Mouse (Mus musculus) midbrain, embryonic 11.5 days (tissue): ENCODE results near the gene Csf1. TPM values are rescaled to one million over a fixed set of nuclear protein-coding genes. Genes with fewer than 3 reads are reported as not detected.

ENCODE experiments used
- ATAC-seq: fragments of 200-750 bp; cut with Nextera tagmentation; 2 replicates; pipeline ENCODE4 v1.8.0; 2017; ENCODE audit warnings: moderate TSS enrichment, moderate library complexity; ENCODE audit not compliant: low FRiP score
- DNase-seq: peaks from one replicate; pipeline ENCODE4 v3.0.0; 2015; ENCODE audit warnings: low spot score; ENCODE audit errors: missing footprints
- H3K27ac ChIP-seq: fragments of 300-500 bp; sonication (generic); 2 replicates; pipeline ENCODE4 v1.5.1; 2014; ENCODE audit warnings: low read depth, low read length
- H3K27me3 ChIP-seq: fragments of 300-500 bp; sonication (generic); 2 replicates; pipeline ENCODE4 v1.6.1; 2014; ENCODE audit warnings: mild to moderate bottlenecking, low read length, moderate library complexity, mixed read lengths; ENCODE audit not compliant: control insufficient read depth, insufficient read depth
- H3K36me3 ChIP-seq: fragments of 300-500 bp; sonication (generic); 2 replicates; pipeline ENCODE4 v1.6.1; 2014; ENCODE audit warnings: mild to moderate bottlenecking, low read length, moderate library complexity, mixed read lengths; ENCODE audit not compliant: control insufficient read depth, insufficient read depth
- H3K4me1 ChIP-seq: fragments of 300-500 bp; sonication (generic); 2 replicates; pipeline ENCODE4 v1.6.1; 2014; ENCODE audit warnings: low read length; ENCODE audit not compliant: control insufficient read depth, insufficient read depth
- H3K4me2 ChIP-seq: fragments of 300-500 bp; sonication (generic); 2 replicates; pipeline ENCODE4 v1.6.1; 2014; ENCODE audit warnings: mild to moderate bottlenecking, moderate library complexity
- H3K4me3 ChIP-seq: fragments of 300-500 bp; sonication (generic); 2 replicates; pipeline ENCODE4 v1.5.1; 2014; ENCODE audit warnings: low read depth, low read length
- H3K9ac ChIP-seq: fragments of 300-500 bp; sonication (generic); 2 replicates; pipeline ENCODE4 v1.6.1; 2014; ENCODE audit warnings: low read length
- H3K9me3 ChIP-seq: fragments of 300-500 bp; sonication (generic); 2 replicates; pipeline ENCODE4 v1.6.1; 2016; ENCODE audit warnings: low read length; ENCODE audit not compliant: control insufficient read depth
- WGBS: fragments of 180-500 bp; shearing (Covaris S2); extraction: QIAGEN DNeasy Blood & Tissue Kit; methylation state at CpG from one replicate; pipeline ENCODE4 v1.1.7; 2014; 5-methylcytosine and 5-hydroxymethylcytosine counted together
- polyA plus RNA-seq: library from polyadenylated mRNA; unstranded; fragments of >200 nt; fragmentation: Nextera tagmentation; extraction: Ambion mirVana; gene quantifications from 2 replicates; pipeline ENCODE4 v1.2.1, GENCODE M21; 2014

Csf1 gene
- polyA plus RNA-seq, 1 experiment from 2014 or later, result 5.7 TPM

DNA sequence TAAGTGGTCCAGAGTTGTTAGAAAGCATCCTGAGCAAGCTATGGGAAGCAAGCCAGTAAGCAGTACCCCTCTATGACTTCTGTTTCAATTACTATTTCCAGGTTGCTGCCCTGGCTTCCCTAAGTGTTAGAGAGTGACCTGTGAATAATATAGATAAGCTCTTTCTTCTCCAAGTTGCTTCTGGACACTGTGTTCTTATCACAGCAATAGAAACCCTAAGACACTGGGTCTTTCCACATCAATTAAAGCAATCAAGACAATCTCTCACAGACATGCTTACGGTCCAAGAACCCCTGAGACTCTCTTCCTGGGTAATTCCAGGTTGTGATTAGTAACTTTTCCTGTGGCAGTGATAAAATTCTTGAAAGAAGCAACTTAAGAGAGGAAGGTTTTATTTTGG lies 26.1 kb upstream of the Csf1 start:
- ATAC-seq (no peak), DNase-seq (peak; percentile 67)
- Histone ChIP-seq H3K27ac (no peak overlapping the region), H3K4me1 (peaks cover 13% of the 10 kb centered on the region), H3K4me2 (no peak overlapping the region), H3K27me3 (no peaks in the 10 kb centered on the region), H3K4me3 (no peak overlapping the region), H3K9me3 (no peaks in the 10 kb centered on the region), H3K36me3 (no peaks in the 10 kb centered on the region), H3K9ac (no peak overlapping the region)
- WGBS, result 88% methylated on average over 1 of the region's 1 CpGs

DNA sequence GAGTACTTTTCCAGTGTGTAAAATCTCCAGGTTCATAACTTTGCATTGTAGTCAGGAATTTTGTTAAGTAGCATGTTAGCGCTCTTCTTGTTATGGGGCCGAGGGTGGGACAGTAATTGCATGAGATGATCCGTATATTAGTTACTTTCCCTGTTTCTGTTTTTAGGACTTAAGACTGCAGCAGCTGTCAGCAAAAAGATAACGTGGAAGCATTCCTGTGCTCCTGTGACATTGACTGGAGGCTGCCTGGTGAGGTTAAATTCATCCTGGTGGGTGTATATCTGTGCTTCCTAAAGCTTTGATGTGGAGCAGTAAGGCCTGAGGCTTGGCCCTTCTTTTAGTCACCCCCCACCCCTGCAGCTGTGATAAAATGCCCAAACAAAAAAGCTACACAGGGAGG lies 25.3 kb upstream of the Csf1 start:
- Histone ChIP-seq H3K27ac (no peak overlapping the region), H3K4me1 (peaks cover 13% of the 10 kb centered on the region), H3K36me3 (no peaks in the 10 kb centered on the region), H3K27me3 (no peaks in the 10 kb centered on the region), H3K9ac (no peak overlapping the region), H3K4me3 (no peak overlapping the region), H3K9me3 (no peaks in the 10 kb centered on the region), H3K4me2 (no peak overlapping the region)
- ATAC-seq (no peak), DNase-seq (no peak)
- WGBS, result 83% methylated on average over 4 of the region's 4 CpGs

DNA sequence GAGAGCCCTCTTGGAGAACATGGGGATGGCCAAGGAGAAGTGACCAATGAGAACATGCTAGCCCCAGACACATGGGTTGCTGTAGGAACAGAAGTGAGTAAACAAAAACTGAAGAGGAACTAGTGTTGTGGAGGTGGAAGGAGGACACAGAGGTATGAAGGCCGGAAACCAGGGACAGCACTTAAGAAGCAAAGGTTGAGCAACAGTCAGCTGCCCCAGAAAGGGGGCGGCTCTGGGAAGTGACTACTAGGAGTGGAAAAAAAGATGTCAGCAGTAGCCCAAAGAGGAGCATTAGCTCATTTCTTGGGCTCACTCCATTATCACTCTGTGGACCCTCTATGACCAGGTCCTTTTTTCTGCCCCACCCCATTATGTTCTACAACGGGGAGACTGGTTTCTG lies 23.0 kb upstream of the Csf1 start:
- Histone ChIP-seq H3K36me3 (no peaks in the 10 kb centered on the region), H3K4me1 (peaks cover 13% of the 10 kb centered on the region), H3K27ac (no peak overlapping the region), H3K4me3 (no peak overlapping the region), H3K27me3 (no peaks in the 10 kb centered on the region), H3K9ac (no peak overlapping the region), H3K9me3 (no peaks in the 10 kb centered on the region), H3K4me2 (no peak overlapping the region)
- WGBS, result 96% methylated on average over 3 of the region's 3 CpGs
- DNase-seq (no peak), ATAC-seq (no peak)

DNA sequence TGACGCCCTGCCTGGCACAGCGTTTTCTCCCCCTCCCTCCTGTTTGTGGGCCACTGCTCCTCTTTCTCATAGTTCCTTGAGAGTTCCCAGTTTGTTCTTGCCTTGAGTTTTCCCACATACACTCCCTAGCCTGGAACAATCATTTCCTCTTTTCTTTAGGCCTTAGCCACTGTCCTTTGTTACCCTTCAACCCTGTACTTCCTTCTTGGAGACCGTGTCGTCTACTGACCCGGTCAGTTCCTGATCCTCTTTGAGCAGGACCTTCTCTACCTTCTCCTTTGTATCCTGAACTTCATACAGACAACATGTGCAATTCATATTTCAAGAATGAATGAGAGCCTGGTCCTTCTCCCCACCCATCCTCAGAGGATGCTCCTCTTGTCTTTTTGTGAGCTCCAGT lies 21.0 kb upstream of the Csf1 start:
- Histone ChIP-seq H3K27me3 (no peaks in the 10 kb centered on the region), H3K4me3 (no peak overlapping the region), H3K36me3 (no peaks in the 10 kb centered on the region), H3K9me3 (no peaks in the 10 kb centered on the region), H3K4me1 (no peaks in the 10 kb centered on the region), H3K9ac (no peak overlapping the region), H3K4me2 (no peak overlapping the region), H3K27ac (no peak overlapping the region)
- DNase-seq, result no peak
- 84% methylated on average over 5 of the region's 5 CpGs for WGBS
- ATAC-seq, result no peak

DNA sequence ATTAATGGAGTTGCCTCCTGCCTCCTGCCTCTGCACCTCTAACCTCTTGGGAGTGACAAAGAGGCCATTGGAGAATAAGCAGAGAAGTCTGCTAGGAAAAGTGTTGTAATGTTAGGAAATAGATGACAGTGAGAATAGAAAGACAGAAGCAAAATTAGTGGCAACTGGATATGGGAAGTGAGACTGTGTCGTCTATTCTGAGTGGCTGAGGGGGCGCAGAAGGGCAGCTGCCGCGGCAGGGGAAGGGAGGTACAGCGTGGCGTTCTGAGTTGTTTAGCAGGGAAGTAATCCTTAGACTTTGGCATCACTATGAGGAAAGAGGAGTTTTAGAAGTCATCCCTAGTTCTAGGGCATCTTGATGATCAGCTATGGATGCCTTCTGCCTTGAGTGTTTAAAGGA lies 17.7 kb upstream of the Csf1 start:
- whole genome bisulfite sequencing, result 89% methylated on average over 6 of the region's 6 CpGs
- Histone ChIP-seq H3K4me2 (no peak overlapping the region), H3K27me3 (no peaks in the 10 kb centered on the region), H3K4me3 (no peak overlapping the region), H3K4me1 (no peaks in the 10 kb centered on the region), H3K9ac (no peak overlapping the region), H3K9me3 (no peaks in the 10 kb centered on the region), H3K36me3 (no peaks in the 10 kb centered on the region), H3K27ac (no peak overlapping the region)
- DNase-seq (no peak), ATAC-seq (no peak)

DNA sequence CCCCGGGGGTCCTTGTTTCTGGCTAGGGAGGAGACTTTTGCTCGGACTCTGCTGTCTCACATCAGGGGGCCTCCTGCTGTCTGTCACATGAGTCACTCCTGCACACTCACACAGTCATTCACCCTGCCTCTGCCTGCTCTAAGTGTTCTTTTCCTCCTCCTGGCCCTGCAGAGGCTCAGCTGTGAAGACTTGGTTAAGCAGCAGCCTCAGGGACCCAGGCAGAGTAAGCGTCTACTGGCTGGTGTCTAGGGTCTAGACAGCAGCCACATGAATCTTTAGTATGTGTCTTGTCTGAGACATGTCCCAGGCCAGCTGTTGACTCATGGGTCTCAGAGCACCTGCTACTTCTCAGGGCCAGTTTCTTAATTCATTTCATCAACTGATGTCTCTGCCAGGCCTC lies 16.0 kb upstream of the Csf1 start:
- no peaks in the 10 kb centered on the region for H3K36me3 ChIP-seq
- H3K9me3 ChIP-seq, result no peaks in the 10 kb centered on the region
- DNase-seq (peak; percentile 77), ATAC-seq (no peak)
- H3K27ac ChIP-seq, result no peak overlapping the region
- 20% methylated on average over 3 of the region's 3 CpGs for WGBS
- H3K4me3 ChIP-seq, result no peak overlapping the region
- H3K9ac ChIP-seq, result no peak overlapping the region
- H3K27me3 ChIP-seq, result no peaks in the 10 kb centered on the region
- H3K4me2 ChIP-seq, result no peak overlapping the region
- no peaks in the 10 kb centered on the region for H3K4me1 ChIP-seq

DNA sequence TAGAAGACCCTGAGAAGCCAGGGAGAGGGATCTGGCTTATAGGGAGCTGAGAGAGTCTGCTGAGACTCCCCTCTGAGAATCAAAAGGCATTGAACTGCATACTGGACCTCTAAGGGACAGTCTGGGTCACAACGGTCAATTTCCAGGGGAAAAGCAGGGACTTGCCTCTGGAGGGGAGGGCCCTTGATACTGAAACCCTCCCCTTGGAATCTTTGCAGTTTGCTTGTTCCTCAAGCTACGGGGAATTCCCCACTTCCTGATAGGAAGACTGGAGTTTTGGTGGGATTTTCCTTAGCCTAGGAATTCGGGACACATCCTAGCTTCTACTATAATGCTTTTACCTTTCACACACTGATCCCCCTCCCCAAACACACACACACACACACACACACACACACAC lies 15.5 kb upstream of the Csf1 start:
- Histone ChIP-seq H3K9ac (no peak overlapping the region), H3K4me3 (no peak overlapping the region), H3K4me2 (no peak overlapping the region), H3K4me1 (no peaks in the 10 kb centered on the region), H3K27ac (no peak overlapping the region), H3K36me3 (no peaks in the 10 kb centered on the region), H3K9me3 (no peaks in the 10 kb centered on the region), H3K27me3 (no peaks in the 10 kb centered on the region)
- peak; percentile 80 for DNase-seq
- ATAC-seq, result no peak
- WGBS, result 44% methylated on average over 3 of the region's 3 CpGs

DNA sequence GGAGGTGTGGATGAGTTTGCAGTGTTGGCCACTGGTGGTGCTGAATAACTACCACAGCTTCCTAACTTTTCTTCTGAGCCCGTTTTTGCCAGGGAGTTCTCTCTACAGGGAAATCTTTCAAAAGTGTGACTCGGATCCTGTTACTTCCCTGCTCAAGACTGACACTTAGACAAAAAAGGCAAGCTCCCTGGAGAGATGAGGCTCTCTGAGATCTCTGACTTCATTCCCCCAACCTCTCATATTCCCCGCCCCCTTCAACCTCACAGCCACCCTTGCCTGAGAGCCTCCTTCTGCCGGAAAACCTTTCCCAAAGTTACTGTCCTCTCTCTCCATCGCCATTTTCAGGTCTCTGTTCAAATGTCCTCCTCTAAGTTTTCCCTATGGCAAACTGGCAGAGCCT lies 14.8 kb upstream of the Csf1 start:
- Histone ChIP-seq H3K9ac (no peak overlapping the region), H3K36me3 (no peaks in the 10 kb centered on the region), H3K4me3 (no peak overlapping the region), H3K4me1 (no peaks in the 10 kb centered on the region), H3K4me2 (no peak overlapping the region), H3K27me3 (no peaks in the 10 kb centered on the region), H3K9me3 (no peaks in the 10 kb centered on the region), H3K27ac (no peak overlapping the region)
- no peak for ATAC-seq
- WGBS, result 44% methylated on average over 5 of the region's 5 CpGs
- DNase-seq, result no peak

DNA sequence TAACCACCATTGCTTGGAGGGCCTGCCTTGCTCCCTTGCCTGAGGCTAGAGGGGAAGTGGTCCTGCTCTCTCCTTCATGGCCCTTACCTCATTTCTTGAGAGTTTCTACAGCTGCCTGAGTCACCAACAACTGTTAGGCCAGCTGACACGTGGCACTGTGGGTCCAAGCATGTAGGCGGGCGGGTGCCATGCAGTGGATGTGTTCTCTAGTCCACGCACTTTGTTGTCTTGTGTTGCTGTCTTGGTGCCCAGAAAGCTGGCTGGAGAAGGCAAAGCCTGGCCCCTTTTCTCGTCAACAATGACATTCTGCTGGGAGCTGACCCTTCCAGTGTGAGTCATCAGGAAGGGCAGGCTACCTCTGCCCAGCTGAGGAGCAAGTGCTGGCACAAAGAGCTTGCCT lies 12.6 kb upstream of the Csf1 start:
- Histone ChIP-seq H3K4me1 (no peaks in the 10 kb centered on the region), H3K4me2 (no peak overlapping the region), H3K9ac (no peak overlapping the region), H3K9me3 (no peaks in the 10 kb centered on the region), H3K4me3 (no peak overlapping the region), H3K27me3 (no peaks in the 10 kb centered on the region), H3K27ac (no peak overlapping the region), H3K36me3 (no peaks in the 10 kb centered on the region)
- ATAC-seq (no peak), DNase-seq (no peak)
- 77% methylated on average over 5 of the region's 5 CpGs for WGBS

DNA sequence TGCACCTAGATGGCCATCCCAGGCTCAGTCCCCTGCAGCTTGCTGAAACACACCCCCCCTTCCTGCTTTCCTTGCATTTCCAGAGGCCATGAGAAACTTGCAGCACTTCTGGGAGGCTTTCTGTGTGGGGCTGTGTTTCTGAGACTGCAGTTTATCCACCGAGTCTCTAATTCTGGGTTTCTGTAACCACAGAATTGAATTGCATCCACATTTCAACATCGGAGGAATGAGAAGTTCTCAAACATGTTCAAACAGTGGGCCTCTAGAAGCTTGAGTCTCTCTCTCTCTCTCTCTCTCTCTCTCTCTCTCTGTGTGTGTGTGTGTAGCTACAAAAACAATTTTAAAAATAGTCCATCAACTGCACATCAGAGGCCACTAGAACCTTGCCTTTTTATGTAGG lies 9.4 kb upstream of the Csf1 start:
- Histone ChIP-seq H3K4me1 (no peaks in the 10 kb centered on the region), H3K4me2 (no peak overlapping the region), H3K36me3 (no peaks in the 10 kb centered on the region), H3K27me3 (no peaks in the 10 kb centered on the region), H3K27ac (no peak overlapping the region), H3K9ac (no peak overlapping the region), H3K4me3 (no peak overlapping the region), H3K9me3 (no peaks in the 10 kb centered on the region)
- ATAC-seq (no peak), DNase-seq (no peak)
- WGBS, result 82% methylated on average over 2 of the region's 2 CpGs
